Mouse (Mus musculus): ENCODE measurements around the gene Ttc17.

DNA sequence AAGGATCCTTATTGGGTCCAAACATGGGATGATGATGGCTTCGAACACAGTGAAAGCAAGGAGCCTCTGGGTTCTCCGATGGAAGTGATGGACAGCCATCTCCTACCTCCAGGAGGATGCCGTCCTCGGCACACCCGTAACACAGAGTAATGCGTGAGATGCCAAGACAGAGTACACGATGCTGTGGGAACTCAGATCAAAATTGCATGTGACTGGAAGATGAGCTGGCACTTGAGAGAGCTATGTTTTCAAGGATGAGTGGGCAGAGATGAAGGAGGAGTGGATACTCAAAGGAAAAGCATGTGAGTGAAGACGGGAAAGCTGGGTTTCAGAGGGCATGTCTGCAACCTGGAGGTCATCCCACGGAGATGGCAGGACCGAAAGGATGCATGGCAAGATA lies 135.3 kb downstream of the Ttc17 start:
- TF ChIP-seq CTCF (IDR thresholded peaks at IDR 0.05; ENCODE audit: low read depth, low read length): no peak
- no peak for TF ChIP-seq POLR2A (IDR thresholded peaks at IDR 0.05; ENCODE audit: extremely low read depth, insufficient read depth, low read length)
